Mouse (Mus musculus) layer of hippocampus, adult 18-20 months (tissue): ENCODE measurements at regions not wholly inside any gene's neighbourhood (a gene's known extent, or its start where the extent isn't known, plus 50 kb on each side); places are given as distances from the start of the nearest gene placed in this dataset.

Source experiments
- DNase-seq, 2 experiments: peaks; one replicate each; pipeline ENCODE4 v3.0.0; 2022; ENCODE audit warnings: low spot score in 2 of 2

DNA sequence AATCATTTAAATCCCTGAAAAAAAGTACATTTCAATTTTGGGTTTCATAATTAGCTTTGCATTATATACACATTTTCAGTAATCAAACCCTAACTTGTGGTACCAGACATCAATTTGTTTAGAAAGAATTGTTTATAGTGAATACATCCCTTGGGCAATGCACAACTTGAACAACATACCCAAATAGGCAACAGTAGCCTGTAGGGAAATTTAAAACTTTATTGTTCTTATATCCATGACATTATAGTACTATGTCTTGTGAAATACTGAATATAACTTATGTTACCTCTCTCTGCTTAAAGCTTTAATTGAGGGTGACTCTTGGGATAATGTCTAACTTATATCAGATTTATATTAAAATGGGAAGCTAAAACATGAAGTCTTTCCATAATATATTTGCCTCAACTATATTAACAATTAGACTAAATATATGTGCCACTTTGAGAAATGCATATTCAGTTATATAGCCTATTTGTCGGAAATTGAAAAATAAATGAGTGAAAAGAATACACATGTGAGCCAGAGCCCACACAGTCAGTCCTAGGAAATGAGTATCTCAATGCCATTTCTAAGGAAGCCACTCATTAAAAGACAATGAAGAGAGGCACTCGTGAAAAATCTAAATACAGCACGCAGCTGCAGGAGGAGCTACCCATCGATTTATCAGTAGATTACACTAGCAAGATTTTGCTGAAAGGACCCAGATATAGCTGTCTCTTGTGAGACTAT, 458.1 kb upstream of the Slitrk6 start:
- DNase-seq: no peak

DNA sequence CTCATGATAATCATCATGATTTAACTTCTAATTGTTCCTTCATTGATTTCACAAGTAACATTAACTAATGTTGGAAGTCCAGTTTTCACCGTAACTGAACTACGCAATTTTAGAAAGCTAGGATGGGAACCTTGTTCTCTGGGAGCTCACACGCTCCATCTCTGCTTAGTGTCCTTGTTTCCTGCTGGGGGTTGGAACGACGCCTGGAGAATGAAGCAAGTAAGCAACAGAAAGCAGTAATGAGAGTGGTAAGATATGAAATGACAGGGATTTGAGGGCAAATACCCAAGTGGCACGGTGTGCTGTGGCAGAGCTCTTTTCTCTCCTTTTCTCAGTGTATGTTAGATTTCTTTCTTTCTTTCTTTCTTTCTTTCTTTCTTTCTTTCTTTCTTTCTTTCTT, 448.0 kb upstream of the Slitrk5 start:
- no peak for DNase-seq

DNA sequence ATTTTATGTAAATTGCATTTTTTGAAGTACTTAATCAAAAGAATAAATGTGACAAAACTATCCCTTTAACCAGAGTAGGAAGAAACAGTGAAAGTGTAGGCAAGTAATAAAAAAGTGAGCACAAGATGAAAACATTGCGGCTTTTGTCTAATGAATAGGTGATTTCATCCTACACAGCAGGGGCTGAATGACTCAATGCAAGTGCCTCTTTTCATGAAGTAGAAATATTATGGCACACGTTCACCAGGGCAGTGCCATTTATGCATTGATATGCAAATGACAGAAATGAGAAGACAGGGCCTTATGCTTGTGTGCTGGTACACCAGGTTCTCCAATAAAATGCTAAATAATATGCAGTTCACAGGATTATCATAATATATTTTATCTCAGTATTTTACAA, 435.8 kb upstream of the Slitrk5 start:
- DNase-seq: no peak

DNA sequence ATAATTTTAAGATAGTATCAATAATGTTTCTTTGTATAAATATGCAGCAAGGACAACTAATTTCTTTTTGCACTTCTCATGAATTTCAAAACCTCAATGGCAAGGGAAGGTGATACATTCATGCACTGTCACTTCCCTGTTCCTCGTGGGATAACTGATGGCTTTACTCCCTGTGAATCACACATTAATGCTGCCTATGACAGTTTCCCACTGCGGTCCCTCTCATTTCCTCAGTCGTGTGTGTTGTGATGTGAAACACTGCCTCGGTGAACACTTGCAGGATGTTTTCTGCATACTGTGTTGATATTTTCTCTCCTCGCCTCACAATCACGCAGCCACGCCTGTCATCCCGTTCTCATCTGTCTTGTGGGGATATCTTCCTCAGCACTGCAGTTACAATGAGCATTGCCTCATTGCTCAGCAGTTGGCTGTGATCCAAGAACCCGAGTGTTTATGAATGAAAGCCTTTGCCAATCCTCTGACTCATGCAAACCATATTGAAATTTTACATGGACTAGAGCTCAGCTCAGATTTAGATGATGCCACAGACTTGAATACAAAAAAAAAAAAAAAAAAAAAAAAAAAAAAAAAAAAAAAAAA, 425.4 kb upstream of the Slitrk5 start:
- DNase-seq: peak; percentile 80 to 91

DNA sequence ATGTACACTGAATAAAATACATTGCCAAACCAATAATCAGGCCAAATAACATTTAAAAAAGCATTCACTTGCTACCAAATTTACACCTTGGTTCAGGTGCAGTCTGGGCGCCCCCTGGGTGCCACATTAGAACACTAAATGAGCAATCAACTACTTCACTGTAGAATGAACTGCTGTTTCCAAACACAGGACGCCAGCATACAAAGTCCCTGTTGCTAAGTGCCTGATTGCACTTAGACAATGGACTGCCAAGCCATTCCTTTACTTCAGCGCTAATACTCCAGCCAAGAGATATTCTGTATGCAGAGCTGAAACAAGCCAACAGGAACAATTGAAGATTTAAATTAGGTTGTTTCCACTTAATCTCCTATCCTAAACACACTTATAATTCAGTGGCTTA, 421.7 kb upstream of the Slitrk5 start:
- peak in 1 of 2 experiments; percentile 6 for DNase-seq

DNA sequence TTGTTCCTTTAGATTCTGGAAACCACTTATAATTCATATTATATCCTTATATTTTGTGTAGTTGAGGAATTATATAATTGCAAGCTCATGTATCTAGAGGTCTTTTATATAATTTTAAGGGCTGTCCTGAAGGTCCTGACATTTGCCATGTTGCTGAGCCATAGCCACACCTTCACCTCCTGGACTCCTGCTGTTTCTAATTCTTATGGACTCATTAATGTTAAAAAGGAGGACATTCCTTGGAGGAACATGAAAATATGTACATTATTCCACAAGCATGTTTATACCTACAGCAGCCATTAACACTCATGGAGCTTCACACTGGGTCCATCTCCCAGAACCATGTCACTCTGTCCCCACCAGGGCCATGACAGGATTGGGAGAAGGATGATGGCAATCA, 413.2 kb upstream of the Slitrk5 start:
- DNase-seq: no peak

DNA sequence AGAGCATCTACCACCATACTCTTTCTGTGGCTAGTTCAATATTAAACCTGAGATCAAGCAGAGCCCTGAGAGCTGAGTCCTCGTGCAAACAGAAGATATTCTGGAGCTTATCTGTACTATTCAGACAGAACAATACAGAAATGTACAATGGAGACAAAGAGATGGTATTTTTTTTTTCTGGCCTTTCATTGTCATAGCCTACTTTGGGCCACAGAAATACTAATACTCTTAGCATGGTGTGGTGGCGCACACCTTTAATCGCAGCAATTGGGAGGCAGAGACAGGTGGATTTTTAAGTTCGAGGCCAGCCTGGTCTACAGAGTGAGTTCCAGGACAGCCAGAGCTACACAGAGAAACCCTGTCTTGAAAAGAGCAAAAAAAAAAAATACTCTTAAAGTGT, 404.7 kb upstream of the Slitrk5 start:
- no peak for DNase-seq

DNA sequence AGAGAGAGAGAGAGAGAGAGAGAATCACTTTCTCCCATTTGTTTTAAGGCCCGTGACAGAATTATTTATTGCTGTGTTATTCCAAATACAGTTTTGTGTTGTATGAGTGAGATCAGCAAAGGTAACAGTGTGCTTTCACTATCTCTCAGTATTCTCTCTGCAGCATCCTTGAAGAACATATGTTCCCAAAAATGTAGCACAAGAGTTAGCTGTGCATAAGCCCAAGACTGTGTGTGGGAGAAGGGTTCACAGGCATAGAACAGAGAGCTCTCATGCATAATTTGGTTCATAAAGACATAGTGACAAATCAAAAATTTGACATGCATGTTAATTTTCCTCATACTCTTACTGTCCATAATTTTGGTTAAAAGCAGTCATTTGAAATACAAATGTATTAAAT, 393.5 kb upstream of the Slitrk5 start:
- DNase-seq: peak in 1 of 2 experiments; percentile 20

DNA sequence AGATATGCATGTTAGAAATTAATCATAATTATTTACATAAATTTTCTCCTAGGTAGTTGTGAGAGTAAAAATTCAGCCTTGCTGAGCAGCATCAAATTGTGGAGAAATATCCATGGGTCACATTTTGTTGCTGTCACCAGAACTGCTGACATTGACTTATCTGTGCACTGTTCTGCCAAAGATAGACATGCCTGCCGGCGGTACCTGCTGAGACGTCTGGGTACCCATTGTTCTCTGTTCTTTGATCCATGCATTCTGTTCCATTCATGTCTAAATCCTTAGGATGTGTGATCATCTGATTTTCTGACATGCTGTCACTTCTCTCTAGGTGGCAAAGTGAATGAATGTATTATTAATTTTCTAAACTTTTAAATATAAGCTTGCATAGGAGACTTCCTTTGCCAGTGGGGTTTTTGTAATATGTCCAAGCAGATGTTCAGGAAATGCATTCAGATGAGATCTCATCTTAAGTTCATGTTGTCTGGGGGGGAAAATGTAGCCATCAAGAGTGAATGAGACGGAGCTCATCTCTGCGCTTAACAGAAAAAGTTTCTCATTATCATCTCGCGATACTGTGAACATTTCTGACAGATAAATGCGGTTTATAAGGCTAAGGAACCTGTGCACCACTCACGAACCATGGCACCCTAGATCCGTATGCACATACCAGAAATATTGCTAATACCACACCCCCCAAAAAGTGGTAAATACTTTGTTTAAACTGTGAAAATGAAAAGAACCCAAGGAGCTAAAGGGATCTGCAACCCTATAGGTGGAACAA, 391.0 kb upstream of the Slitrk5 start:
- DNase-seq: no peak

DNA sequence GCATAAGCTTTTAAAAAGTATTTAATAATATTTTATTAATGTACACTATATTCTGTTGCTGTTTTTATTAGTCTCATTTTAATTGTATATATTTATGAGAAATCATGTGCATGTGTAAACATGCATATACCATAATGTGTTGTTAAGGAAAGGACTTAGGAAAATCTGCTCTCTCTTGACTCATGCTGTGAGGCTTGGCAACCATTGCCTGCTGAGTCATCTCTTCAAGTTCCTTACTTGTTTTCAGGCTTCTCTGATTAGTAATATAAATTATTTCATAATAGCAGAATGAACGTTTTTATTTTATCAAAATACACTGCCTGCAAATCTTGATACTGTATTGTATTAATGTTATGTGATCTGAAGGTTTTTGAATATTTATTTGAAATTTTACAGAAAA, 388.9 kb upstream of the Slitrk5 start:
- no peak for DNase-seq

DNA sequence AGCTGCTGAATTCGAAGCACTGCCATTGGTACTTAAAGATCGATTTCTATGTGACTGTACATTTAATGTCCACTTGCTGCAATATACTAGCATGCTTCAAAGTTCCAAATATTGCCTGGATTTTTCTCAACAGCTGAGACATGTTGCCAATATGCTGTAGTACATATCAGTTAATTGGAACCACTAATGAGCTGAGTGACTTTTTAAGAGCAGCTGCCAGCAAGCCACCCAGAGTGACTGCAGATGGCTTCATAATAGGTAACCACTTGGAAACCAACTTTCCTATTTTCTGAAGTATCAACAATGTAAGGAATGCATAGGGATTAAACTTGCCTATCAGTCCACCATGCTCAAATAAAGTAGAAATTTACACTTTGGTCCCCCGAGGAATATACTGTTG, 379.4 kb upstream of the Slitrk5 start:
- DNase-seq: no peak

DNA sequence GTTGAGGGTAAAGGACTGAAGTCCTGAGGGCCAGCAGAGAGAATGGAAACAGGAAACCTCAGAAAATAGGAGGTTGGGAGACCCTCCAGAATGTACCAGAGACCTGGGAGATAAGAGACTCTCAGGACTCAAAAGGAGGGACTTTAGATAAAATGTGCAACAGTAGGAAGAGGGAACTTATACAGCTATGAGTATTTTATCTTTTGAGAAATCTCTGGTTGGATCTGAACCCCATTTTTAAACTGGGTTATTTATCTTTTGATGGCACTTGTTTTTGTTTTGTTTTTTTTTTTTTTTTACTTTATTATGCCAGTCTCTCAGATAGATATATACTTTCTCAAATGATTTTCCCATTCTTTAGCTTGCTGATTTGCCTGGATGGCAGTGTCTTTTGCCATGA, 377.1 kb upstream of the Slitrk5 start:
- DNase-seq: no peak

DNA sequence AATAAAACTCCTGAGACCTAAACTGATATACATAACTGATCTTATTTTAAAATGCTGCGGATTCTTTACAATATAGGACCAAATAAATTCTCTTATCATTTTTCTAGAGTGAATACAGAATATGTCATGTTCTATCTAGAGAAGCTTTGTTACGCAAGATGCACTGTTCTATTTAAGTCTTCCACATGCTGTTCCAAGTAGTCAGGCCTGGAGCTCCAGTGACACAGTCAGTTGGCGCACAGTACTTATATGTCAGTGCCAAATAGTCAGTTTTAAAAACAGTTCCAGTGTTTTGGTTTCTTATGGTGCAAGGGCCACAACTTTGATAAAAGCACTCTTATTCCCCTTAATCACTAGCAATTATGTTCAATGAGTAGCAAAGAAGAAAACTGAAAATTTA, 344.3 kb upstream of the Slitrk5 start:
- DNase-seq: peak in 1 of 2 experiments; percentile 48

DNA sequence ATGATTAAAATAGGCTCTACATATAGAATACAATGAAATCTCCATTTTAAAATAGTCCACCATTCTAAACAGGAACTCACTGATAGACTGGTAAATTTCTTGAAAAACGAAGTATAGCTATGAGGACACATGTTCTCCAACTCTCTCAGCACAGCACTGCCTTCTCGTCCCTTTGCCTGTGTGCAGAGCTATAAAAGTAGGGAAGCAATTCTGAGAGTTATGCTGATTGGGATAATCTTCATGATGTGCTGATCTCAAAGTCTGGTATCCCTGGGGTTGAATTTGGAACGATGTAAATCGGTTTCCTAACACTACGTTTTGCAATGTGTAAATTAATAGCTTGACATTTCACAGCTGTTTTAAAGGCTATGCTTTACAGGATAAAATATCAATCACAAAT, 321.4 kb upstream of the Slitrk5 start:
- DNase-seq: no peak

DNA sequence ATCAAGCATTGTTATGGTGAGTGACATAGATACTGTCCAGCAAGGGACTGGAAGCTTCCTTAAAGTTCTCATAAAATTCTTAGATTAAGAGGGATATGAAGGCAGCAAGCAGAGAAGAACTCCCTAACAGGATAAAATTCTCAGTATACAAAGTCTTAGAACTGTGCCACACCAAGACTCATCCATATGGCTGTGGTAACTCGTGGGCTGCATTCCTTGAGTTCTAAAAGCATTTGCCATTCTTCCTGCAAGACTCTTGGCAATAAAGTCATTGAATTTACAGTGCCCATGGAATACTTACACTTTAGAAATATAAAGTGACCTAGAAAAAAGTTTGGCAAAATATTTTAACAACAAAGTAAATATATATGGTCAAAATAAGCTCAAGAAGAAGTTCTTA, 278.1 kb upstream of the Slitrk5 start:
- no peak for DNase-seq

DNA sequence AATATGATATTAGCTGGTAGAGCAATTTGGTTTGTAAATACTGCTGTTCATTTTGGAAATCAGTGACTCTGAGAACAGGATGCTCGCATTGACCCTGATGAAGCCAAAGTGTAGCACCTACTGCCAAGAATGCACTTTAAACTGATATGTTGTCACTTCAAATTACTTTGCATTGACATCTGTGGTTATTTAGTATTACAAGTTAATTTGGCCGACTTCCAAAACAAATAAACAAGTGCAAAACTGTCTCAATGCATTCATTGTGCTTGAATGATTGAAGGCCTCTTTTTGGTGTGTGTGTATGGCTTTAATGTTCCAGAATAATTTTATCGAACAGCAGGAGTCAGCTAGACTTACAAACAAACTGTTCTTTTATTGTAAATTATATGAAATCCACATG, 274.1 kb upstream of the Slitrk5 start:
- peak in 1 of 2 experiments; percentile 27 for DNase-seq

DNA sequence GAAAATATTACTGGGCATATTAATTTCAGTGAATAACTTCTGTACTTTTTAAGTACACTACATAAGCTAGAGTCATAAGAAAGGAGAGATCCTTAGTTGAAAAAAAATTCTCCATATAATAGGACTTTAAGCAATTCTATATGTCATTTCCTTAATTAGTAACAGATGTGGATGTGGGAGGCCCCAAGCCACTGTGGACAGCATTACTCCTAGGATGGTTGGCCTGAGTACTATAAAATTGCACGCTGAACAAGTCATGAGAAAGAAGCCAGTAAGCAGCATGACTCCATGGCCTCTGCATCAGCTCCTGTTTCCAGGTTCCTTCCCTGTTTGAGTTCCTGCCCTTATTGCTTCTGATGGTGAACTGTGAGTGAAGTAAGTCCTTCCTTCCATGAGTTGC, 272.4 kb upstream of the Slitrk5 start:
- DNase-seq: no peak

DNA sequence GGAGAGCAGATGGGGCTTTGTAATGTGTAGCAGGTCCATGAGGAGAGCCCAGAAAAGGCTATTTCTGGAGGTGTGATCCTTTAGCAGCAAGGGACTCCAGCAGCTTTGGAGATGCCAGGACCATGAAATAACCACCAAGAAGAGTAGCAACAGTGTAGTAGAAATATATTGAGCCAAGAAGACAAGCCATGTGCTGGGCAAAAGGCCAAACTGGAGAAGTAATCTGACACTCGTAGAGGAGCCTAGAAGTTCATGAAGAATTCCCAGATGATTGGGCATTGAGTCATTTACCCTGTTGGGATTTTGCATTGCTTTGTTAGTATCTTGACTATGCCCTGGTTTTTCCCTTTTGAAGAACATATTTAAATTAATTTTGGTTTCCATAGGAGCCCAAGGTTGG, 271.3 kb upstream of the Slitrk5 start:
- no peak for DNase-seq

DNA sequence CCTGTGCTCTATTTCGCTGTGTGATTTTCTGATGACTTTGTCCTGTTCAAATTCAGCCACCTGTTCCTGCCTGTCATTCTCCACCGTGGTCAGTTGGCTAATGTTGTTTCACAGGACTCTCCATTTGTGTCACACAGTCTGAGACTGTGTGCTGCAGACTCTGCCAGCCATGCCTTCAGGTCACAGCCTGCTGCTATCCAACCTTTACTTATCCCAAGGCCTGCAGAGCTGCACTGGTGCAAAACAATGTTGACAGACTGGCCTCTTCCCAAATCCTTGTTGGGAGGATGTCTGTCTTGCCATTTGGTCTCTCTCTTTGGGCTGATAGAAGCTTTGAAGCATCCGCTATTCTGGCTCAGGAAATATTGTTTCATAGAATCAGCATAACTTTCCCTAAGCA, 261.4 kb upstream of the Slitrk5 start:
- DNase-seq: no peak

DNA sequence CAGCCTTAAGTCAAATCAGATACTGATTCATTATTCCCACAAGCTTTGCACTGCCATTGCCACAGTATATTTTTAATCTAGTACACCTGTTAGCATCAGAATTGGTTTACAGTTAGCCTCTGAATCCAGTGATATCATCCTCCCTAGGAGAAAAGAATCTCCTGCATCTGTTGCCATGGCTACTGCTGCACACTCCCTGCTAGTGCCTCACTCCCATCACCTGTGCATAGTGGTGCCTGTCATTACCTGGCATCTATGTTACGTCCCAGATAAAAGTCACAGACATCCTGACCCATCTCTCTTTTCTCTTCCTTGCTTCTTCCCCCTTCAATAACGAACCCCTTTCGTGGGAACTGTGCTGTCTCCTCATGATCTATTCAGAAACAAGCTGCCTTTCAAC, 256.4 kb upstream of the Slitrk5 start:
- no peak for DNase-seq

DNA sequence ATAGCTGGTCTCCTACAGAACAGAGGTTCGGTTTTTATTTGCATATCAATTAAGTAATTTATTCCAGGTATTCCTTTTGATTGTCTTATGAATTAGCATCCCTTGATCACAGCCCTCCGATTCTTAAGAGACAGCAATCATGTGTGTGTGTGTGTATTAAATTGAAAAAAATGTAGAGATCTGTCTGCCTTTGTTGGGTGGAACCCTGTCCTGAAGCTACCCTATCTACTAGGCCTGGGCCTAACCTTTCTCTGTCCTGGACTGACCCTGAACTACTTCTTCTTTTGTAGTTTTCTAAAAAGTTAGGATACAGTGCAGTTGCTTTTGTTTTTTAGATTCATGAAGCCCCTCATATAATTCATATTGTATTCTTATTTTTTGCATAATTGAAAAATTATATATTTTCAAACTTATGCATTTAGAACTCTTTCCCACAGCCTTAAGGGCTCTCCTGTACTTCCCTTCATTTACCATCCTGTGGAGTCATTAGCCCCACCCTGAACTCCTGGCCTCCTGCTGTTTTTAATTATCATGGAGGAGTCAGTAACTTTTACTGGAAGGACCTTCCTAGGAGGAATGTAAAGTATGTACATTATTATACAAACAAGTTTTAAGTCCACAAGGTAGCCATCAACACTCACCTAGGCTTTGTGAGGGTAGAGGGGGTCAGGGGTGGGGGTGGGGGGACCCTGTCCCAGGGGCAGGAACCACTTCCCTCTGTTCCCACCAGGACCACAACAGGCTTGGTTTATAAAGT, 245.6 kb upstream of the Slitrk5 start:
- DNase-seq: no peak
